Mouse (Mus musculus) hindlimb bud, embryonic 11.5 days (tissue): ENCODE measurements at regions not wholly inside any gene's neighbourhood (a gene's known extent, or its start where the extent isn't known, plus 50 kb on each side); places are given as distances from the start of the nearest gene placed in this dataset.
"Not testable (repeated sequence)": the region's sequence is repeated elsewhere in the genome, so short reads cannot be mapped to it uniquely, and the experiment has no call there.

Source experiments
- DNase-seq: peaks from one replicate; pipeline ENCODE4 v3.0.0-alpha.2; 2012; ENCODE audit warnings: low read depth, low spot score; ENCODE audit errors: extremely low spot score

DNA sequence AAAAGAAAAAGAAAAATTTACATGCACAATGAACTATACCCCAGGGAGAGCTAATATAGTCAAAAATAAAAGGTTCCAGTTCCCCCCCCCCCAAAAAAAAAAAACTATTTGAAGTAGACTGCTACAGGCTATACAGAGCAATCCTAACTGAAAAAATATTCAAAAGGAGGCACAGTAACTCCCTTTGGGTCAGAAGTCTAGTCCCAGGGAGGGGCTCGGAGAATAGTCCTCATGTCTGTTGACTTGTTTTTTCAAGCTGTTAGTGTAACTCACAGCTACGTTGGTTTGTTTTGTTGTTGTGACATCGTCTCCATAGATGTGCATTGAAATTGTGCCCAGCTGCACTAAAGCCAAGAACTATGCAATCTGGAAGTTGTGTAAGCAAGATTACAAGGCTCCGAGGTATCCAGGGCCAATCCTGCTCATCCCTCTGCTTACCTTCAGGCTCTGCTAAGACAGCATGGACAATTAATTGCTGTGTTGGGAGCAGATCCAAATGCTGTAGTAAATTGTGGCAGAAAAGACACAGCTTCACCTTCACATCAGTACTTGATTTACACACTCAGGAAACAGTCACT is 137.2 kb upstream of the Pnpt1 start:
- no peak for DNase-seq

DNA sequence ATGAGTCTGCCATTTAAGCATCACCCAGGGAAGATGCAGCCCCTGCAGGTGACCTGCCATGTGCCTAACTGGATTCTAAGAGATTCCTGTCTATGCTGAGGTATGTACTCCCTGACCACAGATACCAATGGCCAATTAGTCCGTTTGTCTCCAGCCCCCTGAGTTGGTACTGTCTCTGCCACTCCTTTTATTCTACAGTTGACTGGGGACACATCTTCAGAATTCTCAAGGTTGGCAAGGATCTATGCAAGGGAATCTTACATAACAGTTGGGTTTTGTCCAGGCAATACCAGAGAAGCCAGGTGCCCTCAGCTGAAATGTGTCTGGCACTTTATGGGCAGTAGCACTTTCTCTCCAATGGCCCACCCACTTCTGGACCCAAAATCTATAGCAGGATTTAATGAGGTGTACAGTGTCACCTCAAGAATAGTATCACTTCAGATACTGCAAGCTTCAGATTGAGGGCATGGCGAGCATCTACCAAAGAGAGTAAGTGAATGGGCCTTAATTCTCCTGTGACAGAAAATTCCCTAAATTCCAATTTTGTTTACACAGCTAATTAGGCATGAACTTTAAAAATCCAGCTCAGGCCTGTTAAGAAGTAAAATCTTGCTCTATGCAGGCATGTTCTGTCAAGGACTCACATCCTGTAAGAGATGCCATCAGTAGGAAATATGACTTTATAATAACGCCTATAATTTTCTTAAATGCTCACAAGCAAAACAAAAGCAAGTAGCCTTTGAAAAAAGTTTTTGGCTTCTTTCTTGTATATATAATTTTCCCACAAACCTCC is 132.0 kb upstream of the Pnpt1 start:
- no peak for DNase-seq

DNA sequence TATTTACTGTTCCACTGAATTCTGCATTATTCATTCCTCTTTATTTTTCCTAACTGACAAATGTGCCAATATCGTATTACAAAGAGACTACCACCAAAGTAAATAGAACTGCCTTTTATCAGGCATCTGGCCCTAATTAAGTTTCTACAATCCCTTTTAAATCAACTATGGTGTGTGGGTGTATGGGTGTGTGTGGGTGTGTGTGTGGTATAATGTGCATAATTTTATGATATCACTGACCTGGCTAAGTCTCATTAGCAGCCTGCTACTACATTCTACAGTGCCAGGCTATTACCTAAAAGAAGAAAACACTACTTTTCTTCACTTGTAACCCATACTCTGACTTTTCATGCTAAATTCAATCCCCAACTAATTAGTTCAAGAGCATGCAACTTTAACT is 131.3 kb upstream of the Pnpt1 start:
- peak; percentile 37 for DNase-seq

DNA sequence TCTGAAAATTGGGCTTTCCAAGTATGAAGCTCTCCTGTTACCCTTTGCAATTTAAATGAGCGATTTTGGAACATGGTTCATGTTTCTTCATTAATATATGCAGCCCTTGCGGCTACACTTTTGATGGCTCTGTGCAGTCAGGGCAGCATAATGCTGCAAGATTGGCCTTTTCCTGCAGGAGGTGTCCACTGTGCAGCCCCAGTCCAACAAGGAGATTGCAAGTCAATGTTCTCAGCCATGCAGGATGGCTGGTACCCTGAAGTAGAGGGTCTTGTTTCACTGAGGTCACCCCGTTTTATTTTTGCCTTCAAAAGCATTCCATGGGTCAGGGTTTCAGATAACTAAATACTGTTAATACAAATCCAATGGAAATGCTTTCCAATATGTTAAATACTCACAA is 130.9 kb upstream of the Pnpt1 start:
- no peak for DNase-seq

DNA sequence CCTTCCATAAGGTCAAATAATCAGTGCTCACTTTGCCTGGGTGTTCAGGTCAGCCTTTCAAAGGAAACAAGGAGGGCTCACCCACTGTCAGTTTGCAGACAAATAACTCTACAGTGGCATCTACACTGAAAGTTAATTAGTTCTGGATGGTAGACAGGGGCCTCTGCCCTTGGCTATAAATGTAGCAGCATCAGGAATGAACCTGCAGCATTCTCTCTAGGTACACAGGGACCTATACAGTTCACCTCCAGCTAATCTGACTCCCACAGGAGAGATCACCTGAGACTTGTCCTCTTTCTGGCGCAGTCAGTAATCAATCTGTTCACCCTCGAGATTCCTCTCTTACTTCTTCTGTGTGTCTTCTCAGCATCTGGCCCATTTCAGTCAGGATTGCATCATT is 130.3 kb upstream of the Pnpt1 start:
- DNase-seq = no peak

DNA sequence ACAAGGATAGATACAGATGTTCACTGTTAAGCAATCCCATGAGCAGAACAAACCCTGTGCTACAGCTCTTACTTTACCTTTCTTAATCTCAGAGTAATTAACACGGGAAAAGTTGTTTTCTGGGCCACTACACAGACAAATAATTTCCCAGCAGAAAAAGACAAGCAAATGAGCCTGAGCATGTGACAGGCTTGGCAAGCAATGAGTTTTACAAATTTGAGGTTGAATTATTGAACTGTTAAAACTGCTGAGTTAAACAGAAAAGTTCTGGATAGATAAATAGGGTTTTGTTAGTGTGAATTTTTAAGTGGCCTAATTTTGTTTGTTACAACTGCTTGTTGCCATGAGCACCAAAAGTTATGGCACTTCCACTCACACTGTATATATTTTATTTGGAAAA is 113.1 kb upstream of the Pnpt1 start:
- no peak for DNase-seq

DNA sequence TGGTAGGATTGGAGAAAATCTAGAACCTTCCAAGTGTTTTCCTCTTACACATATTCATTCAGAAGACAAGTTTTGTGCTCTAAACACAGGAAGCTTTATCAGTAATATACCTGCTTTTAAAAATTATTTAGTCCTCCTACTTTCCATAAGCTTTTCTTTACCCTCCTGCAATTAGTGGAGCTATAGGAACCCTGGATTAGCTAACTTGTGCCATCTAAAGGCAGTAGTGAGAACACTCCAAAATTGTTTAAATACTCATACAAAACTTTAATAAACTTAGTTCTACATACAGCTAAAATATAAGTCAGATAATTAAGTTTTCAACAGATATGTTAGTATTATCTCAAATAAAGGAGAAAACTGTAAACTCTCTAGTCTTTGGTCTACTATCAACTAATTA is 89.7 kb upstream of the Pnpt1 start:
- no peak for DNase-seq

DNA sequence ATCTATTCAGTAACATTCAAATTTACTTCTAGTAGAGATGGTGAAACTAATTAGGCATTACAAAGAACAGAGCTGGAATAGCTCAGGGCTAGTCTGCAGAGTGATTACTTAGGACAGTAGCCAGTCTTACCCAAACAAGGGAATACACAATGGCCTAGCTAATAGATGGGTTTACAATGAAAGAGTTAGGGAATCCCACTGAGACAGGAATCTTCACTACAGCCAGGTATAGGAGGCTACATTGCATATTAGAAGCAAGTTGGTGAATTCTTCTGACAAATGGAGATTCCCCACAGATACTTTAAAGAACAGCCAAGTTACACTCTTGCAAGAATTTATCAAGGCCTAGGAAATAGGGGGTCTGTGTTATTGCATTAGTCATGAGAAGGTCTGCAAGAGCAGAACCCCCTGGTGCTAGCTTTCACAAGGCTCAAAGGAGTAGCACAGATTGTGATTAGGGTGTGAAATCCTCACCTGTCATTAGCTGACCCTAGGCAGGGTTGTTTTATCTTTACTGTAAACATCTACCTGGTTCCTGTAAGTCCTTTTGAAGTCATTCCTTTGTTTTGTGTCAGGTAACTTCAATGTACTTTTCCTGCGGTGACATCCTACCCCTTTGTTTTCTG is 82.4 kb upstream of the Pnpt1 start:
- not testable (repeated sequence) for DNase-seq

DNA sequence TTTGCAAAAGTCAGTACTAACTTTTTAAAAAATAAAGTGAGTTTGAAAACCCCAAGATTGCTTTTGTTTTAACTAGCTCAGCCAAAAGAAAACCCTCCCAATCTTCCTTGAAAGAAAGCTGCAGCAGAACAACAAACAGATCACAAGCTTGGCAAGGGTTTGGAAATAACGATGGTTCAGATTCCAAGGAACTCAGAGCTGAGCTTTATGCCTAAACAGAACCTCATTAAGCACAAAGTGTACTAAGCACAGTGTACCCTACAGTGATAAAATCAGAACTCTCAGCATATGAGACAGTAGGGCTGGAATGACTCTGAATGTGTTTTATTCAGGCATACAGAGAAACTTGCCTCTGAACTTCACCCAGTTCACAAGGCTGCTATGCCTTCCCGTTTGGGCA is 77.9 kb upstream of the Pnpt1 start:
- no peak for DNase-seq

DNA sequence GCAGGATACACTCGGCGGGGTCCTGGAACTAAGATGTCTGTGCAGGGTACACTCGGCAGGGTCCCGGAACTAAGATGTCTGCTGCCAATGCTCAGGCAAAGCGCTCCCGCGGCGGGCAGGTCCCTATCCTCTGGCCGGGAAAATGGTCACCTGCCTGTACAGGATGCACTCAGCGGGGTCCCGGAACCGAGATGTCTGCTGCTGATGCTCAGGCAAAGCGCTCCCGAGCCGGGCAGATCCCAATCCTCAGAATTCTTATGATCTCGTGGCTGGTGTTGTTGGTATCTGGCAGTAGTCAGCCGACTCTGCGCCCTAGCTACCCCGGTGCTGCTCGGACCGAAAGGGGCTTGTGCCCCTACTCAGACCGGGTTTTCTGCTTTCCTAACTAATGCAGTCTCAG is 61.0 kb upstream of the Pnpt1 start:
- DNase-seq = not testable (repeated sequence)

DNA sequence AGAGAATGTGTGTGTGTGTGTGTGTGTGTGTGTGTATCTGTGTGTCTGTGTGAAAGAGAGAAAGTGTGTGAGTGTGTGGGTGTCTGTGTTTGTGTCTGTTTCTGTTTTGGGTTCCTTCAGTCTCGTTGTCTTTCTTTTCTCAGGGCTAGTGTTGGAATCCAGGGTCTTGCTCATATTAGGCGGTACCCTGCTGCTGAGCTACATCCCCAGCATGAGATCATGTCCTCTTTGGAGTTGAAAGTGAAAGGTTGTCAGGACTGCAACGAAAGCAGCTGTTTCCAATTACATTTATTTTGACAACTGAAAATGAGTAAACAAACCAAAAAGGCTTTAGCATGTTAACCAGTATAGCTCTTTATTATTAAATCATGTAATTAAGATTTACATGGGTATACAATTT is 58.3 kb upstream of the Pnpt1 start:
- no peak for DNase-seq
